Mouse (Mus musculus) megakaryocyte, embryonic 14.5 days (primary cell): ENCODE results near the gene Mchr1.

ENCODE experiments used
- FLI1 ChIP-seq: IDR thresholded peaks from 2 replicates; pipeline ENCODE4 v1.6.1; 2012; ENCODE audit warnings: low read length, inconsistent platforms, mixed read lengths
- GATA1 ChIP-seq: IDR thresholded peaks from 3 replicates; pipeline ENCODE4 v1.6.1; 2012; ENCODE audit warnings: mixed read lengths, low read length, inconsistent platforms, borderline replicate concordance

DNA sequence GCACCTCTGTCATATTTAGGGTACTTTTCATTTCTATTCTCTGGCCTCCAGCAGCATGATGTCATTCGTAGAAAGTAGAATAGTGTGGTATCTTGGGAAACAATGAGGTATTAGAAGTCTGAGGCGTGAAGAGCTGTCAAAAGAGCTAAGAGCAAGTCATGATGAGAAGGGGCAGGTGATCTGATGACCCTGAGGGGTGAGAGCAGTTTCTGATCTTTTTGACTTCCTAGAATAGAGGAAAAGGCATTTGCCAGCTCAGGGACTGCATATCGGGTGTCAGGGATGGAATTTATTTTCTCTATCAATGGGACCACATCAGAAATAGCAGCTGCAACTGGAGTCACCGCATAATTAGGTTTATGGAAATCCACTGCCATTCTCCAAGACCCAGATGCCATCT lies 8.5 kb upstream of the Mchr1 start:
- TF ChIP-seq GATA1 = no peak
- TF ChIP-seq FLI1 = no peak
